Mouse (Mus musculus): ENCODE data around the gene Etv3. TPM values are rescaled to one million over a fixed set of nuclear protein-coding genes. Genes with fewer than 3 reads are reported as not detected.

Gene Etv3
- polyA plus RNA-seq (2014; fragmentation: Illumina TruSeq; extraction: RNeasy Lipid Tissue Mini Kit (QIAGEN cat#74804); ENCODE audit: low replicate concordance): 28.4 TPM

GRCm38 (mm10) chr3:87525043-87525836, at the start of gene Etv3:
Etv3 (plus strand) TSS chr3:87525407.

Other genes starting within 250 kb of the Etv3 start
- not detected for gene Cd5l, start 167.5 kb upstream of the Etv3 start, polyA plus RNA-seq (2014; fragmentation: Illumina TruSeq; extraction: RNeasy Lipid Tissue Mini Kit (QIAGEN cat#74804); ENCODE audit: low replicate concordance)
- gene Fcrl1, start 149.0 kb upstream of the Etv3 start, polyA plus RNA-seq (2014; fragmentation: Illumina TruSeq; extraction: RNeasy Lipid Tissue Mini Kit (QIAGEN cat#74804); ENCODE audit: low replicate concordance): 1.3 TPM
- gene Fcrl5, start 89.6 kb upstream of the Etv3 start, polyA plus RNA-seq (2014; fragmentation: Illumina TruSeq; extraction: RNeasy Lipid Tissue Mini Kit (QIAGEN cat#74804); ENCODE audit: low replicate concordance): 0.56 TPM
- gene Arhgef11, start 92.2 kb downstream of the Etv3 start, polyA plus RNA-seq (2014; fragmentation: Illumina TruSeq; extraction: RNeasy Lipid Tissue Mini Kit (QIAGEN cat#74804); ENCODE audit: low replicate concordance): 18.1 TPM
- not detected for gene Lrrc71, start 223.2 kb downstream of the Etv3 start, polyA plus RNA-seq (2014; fragmentation: Illumina TruSeq; extraction: RNeasy Lipid Tissue Mini Kit (QIAGEN cat#74804); ENCODE audit: low replicate concordance)